Mouse (Mus musculus) brain, embryonic 14.5 days (tissue): Measurements from ENCODE around the gene Lrrtm4.

ENCODE experiments used
- CTCF ChIP-seq: fragments of 200-500 bp; IDR thresholded peaks from 2 replicates; pipeline ENCODE4 v1.5.1; 2012; ENCODE audit warnings: inconsistent platforms, mild to moderate bottlenecking, moderate library complexity, borderline replicate concordance; ENCODE audit not compliant: insufficient read depth, insufficient read length; ENCODE audit errors: extremely low read depth
- POLR2A ChIP-seq: fragments of 200-500 bp; IDR thresholded peaks from 2 replicates; pipeline ENCODE4 v1.6.1; 2012; ENCODE audit warnings: mild to moderate bottlenecking, inconsistent platforms, borderline replicate concordance; ENCODE audit not compliant: poor library complexity, insufficient read depth, insufficient read length, severe bottlenecking; ENCODE audit errors: extremely low read depth

- no peak for TF ChIP-seq CTCF
- no peak for TF ChIP-seq POLR2A
Observed at GRCm38 (mm10) chr6:80210281-80210680, 191.6 kb downstream of the Lrrtm4 start.
